Mouse (Mus musculus) liver, embryonic 11.5 days (tissue): ENCODE data around the gene Zfp513. TPM values are rescaled to one million over a fixed set of nuclear protein-coding genes. Genes with fewer than 3 reads are reported as not detected.

Experiments
- ATAC-seq: fragments of 200-750 bp; cut with Nextera tagmentation; replicated peaks from 2 replicates; pipeline ENCODE4 v1.8.0; 2017; ENCODE audit warnings: moderate number of reproducible peaks, mild to moderate bottlenecking, moderate TSS enrichment, moderate library complexity; ENCODE audit not compliant: low FRiP score
- DNase-seq: peaks from one replicate; pipeline ENCODE4 v3.0.0-alpha.2; 2017; ENCODE audit warnings: low spot score
- H3K27ac ChIP-seq: fragments of 300-500 bp; sonication (generic); 2 replicates; pipeline ENCODE4 v1.5.1; 2014; ENCODE audit warnings: mild to moderate bottlenecking, low read depth, low read length, control low read depth
- H3K27me3 ChIP-seq: fragments of 300-500 bp; sonication (generic); replicated peaks from 2 replicates; pipeline ENCODE4 v1.6.1; 2014; ENCODE audit warnings: low read length, mixed read lengths; ENCODE audit not compliant: control insufficient read depth, insufficient read depth
- H3K36me3 ChIP-seq: fragments of 300-500 bp; sonication (generic); 2 replicates; pipeline ENCODE4 v1.6.1; 2014; ENCODE audit warnings: mild to moderate bottlenecking, low read length, moderate library complexity, mixed read lengths; ENCODE audit not compliant: control insufficient read depth, insufficient read depth
- H3K4me1 ChIP-seq: fragments of 300-500 bp; sonication (generic); replicated peaks from 2 replicates; pipeline ENCODE4 v1.6.1; 2014; ENCODE audit warnings: low read length, mixed read lengths; ENCODE audit not compliant: control insufficient read depth, insufficient read depth
- H3K4me2 ChIP-seq: fragments of 300-500 bp; sonication (generic); 2 replicates; pipeline ENCODE4 v1.6.1; 2014; ENCODE audit warnings: mild to moderate bottlenecking, control low read depth, moderate library complexity
- H3K4me3 ChIP-seq: fragments of 300-500 bp; sonication (generic); 2 replicates; pipeline ENCODE4 v1.5.1; 2014; ENCODE audit warnings: low read depth, low read length, control low read depth
- H3K9ac ChIP-seq: fragments of 300-500 bp; sonication (generic); 2 replicates; pipeline ENCODE4 v1.6.1; 2014; ENCODE audit warnings: low read depth, low read length, control low read depth
- H3K9me3 ChIP-seq: fragments of 300-500 bp; sonication (generic); 2 replicates; pipeline ENCODE4 v1.6.1; 2016; ENCODE audit warnings: low read length, inconsistent platforms, mixed read lengths; ENCODE audit not compliant: control insufficient read depth
- WGBS: fragments of 180-500 bp; shearing (Covaris S2); extraction: QIAGEN DNeasy Blood & Tissue Kit; methylation state at CpG from one replicate; pipeline ENCODE4 v1.1.7; 2014; 5-methylcytosine and 5-hydroxymethylcytosine counted together
- polyA plus RNA-seq: library from polyadenylated mRNA; unstranded; fragments of >200 nt; fragmentation: Nextera tagmentation; extraction: Ambion mirVana; gene quantifications from 2 replicates; pipeline ENCODE4 v1.2.1, GENCODE M21; 2014

The Zfp513 gene
- polyA plus RNA-seq, 1 experiment from 2014 or later, result 6.2 TPM

DNA sequence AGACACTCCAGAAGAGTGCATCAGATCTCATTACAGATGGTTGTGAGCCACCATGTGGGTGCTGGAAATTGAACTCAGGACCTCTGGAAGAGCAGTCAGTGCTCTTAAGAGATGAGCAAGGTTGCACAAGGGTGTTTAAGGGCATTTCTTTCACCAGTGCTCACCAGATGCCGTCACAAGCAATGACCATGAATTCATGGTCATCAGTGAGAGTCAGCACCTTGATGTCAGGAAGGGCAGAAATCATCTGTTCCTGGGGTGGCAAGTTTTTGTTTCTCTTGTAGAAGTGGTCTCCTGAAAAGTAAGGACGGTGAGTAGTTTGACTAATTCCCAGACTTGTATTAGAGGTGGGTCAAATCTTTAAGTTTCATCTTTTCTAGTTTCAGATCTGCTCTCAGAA lies 1.8 kb upstream of the Zfp513 start:
- DNase-seq, result no peak
- no peak for ATAC-seq
- 88% methylated on average over 2 of the region's 2 CpGs for WGBS
- peaks cover 20% of the 10 kb centered on the region for H3K4me1 ChIP-seq
- no peak overlapping the region for H3K4me3 ChIP-seq
- no peaks in the 10 kb centered on the region for H3K27me3 ChIP-seq
- H3K9me3 ChIP-seq, result peaks cover 5% of the 10 kb centered on the region
- H3K36me3 ChIP-seq, result peaks cover 51% of the 10 kb centered on the region
- H3K9ac ChIP-seq, result no peak overlapping the region
- H3K4me2 ChIP-seq, result no peak overlapping the region
- no peak overlapping the region for H3K27ac ChIP-seq

DNA sequence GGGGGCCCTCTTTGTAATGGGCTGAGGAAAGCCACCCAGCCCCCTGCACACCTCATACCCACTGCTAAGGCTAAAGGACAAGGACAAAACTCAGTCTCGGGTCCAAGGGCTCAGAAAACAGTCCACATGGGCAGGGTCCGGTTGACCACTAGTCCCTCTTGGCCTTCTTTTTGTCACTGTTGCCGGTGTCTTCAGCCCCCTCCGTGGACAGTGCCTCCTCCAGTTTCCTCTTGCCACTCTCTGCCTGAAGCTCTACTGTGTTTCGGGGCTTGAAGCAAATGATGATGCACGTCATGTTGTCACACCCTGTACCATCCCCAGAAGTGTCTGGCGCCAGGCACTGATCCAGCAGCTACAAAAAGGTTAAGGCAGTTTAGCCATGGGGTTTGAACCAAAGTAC lies 830 bp upstream of the Zfp513 start:
- peaks cover 20% of the 10 kb centered on the region for H3K4me1 ChIP-seq
- H3K4me2 ChIP-seq, result peak overlapping the region; percentile 70
- H3K27me3 ChIP-seq, result no peaks in the 10 kb centered on the region
- H3K9ac ChIP-seq, result peak overlapping the region; percentile 58
- ATAC-seq (no peak), DNase-seq (no peak)
- WGBS, result 84% methylated on average over 7 of the region's 7 CpGs
- H3K4me3 ChIP-seq, result peak overlapping the region; percentile 86
- H3K27ac ChIP-seq, result peak overlapping the region; percentile 67; the same call in 1 of the 2 replicates
- H3K36me3 ChIP-seq, result peaks cover 57% of the 10 kb centered on the region
- peaks cover 5% of the 10 kb centered on the region for H3K9me3 ChIP-seq

DNA sequence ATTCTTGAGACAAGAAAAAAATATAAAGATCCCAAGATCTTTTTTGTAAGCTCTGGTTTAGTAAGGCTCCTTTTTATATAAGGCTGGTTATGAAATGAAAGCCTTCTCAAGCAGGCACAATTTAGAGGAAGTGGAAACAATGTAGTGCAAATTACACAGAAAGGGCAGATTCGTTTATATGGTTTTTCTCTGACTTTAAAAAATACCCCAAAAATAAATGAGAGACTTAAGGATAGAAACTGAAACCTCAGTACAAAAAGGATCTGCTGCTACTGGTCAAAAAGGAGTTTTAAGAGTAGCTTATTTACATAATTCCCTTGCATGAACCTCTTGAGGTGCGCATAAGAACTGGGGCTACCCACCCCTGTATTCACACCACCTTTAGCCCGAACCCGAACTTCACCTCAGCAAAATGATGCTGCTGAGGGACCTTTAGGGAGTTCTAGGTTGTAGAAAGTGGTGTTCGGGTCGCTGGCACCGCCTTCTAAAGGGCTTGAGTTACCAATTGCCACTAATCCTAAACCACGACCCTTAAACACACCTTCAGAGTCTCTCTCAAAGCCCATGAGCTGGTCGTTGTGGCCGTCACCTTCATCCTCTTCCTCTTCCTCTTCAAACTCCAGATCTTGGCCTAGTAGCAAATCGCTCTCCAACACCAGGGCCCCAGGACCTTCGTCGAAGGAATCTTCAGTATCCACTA lies 911 bp downstream of the Zfp513 start:
- peaks cover 20% of the 10 kb centered on the region for H3K4me1 ChIP-seq
- H3K9me3 ChIP-seq, result peaks cover 5% of the 10 kb centered on the region
- no peaks in the 10 kb centered on the region for H3K27me3 ChIP-seq
- H3K9ac ChIP-seq, result peak overlapping the region; percentile 83
- ATAC-seq, result no peak
- WGBS, result 20% methylated on average over 13 of the region's 13 CpGs
- peaks cover 64% of the 10 kb centered on the region for H3K36me3 ChIP-seq
- H3K27ac ChIP-seq, result peak overlapping the region; percentile 80
- peak overlapping the region; percentile 93 for H3K4me2 ChIP-seq
- DNase-seq, result peak; percentile 54
- peak overlapping the region; percentile 86 for H3K4me3 ChIP-seq

DNA sequence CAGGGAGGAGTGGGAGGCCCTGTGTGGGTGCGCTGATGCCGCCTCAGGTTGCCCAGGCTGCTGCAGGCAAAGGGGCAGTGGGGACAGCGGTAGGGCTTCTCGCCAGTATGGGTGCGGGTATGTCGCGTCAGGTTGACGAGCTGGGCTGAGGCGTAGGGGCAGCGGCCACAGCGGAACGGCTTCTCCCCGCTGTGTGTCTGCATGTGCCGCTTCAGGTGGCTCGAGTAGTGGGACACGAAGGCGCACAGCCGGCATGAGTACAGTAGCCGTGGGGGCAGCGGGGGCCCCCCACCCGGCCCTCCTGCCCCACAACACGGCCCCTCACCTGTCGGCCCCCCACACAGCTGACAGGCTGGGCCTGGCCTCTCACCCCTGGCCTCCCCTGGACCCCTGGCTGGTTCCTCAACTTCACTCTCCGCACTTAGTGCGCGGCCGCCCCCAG lies 1.8 kb downstream of the Zfp513 start:
- DNase-seq, result no peak
- ATAC-seq, result no peak
- Histone ChIP-seq H3K4me2 (peak overlapping the region; percentile 93), H3K27ac (0 out of 2 replicates have a peak overlapping the region, but pooled peaks have one; percentile 56), H3K4me3 (peak overlapping the region; percentile 86; the same call in 1 of the 2 replicates), H3K9me3 (peaks cover 5% of the 10 kb centered on the region), H3K36me3 (peaks cover 66% of the 10 kb centered on the region), H3K27me3 (no peaks in the 10 kb centered on the region), H3K9ac (0 out of 2 replicates have a peak overlapping the region, but pooled peaks have one; percentile 8), H3K4me1 (peaks cover 20% of the 10 kb centered on the region)
- 89% methylated on average over 27 of the region's 27 CpGs for WGBS

GRCm38 (mm10) chr5:31199893-31200292 lies 2.2 kb downstream of the Zfp513 start:
- Histone ChIP-seq H3K9ac (no peak overlapping the region), H3K4me3 (0 out of 2 replicates have a peak overlapping the region, but pooled peaks have one; percentile 86), H3K27ac (no peak overlapping the region; the same call in 1 of the 2 replicates), H3K9me3 (peaks cover 5% of the 10 kb centered on the region), H3K27me3 (no peaks in the 10 kb centered on the region), H3K36me3 (peaks cover 68% of the 10 kb centered on the region), H3K4me2 (0 out of 2 replicates have a peak overlapping the region, but pooled peaks have one; percentile 6), H3K4me1 (peaks cover 20% of the 10 kb centered on the region)
- 87% methylated on average over 9 of the region's 9 CpGs for WGBS
- DNase-seq (no peak), ATAC-seq (no peak)

GRCm38 (mm10) chr5:31199321-31199892 lies 2.7 kb downstream of the Zfp513 start:
- H3K4me2 ChIP-seq, result no peak overlapping the region
- H3K9me3 ChIP-seq, result peaks cover 5% of the 10 kb centered on the region
- H3K27ac ChIP-seq, result no peak overlapping the region; the same call in 1 of the 2 replicates
- peaks cover 25% of the 10 kb centered on the region for H3K4me1 ChIP-seq
- no peak overlapping the region; the same call in 1 of the 2 replicates for H3K9ac ChIP-seq
- DNase-seq (no peak), ATAC-seq (no peak)
- 92% methylated on average over 19 of the region's 19 CpGs for WGBS
- H3K4me3 ChIP-seq, result no peak overlapping the region
- no peaks in the 10 kb centered on the region for H3K27me3 ChIP-seq
- H3K36me3 ChIP-seq, result peaks cover 68% of the 10 kb centered on the region

GRCm38 (mm10) chr5:31198616-31199320 lies 3.3 kb downstream of the Zfp513 start:
- no peak overlapping the region; the same call in 1 of the 2 replicates for H3K9ac ChIP-seq
- peaks cover 29% of the 10 kb centered on the region for H3K4me1 ChIP-seq
- peaks cover 63% of the 10 kb centered on the region for H3K36me3 ChIP-seq
- H3K27me3 ChIP-seq, result no peaks in the 10 kb centered on the region
- no peak overlapping the region for H3K4me3 ChIP-seq
- H3K4me2 ChIP-seq, result no peak overlapping the region
- WGBS, result 84% methylated on average over 5 of the region's 5 CpGs
- DNase-seq, result no peak
- H3K27ac ChIP-seq, result no peak overlapping the region
- no peak for ATAC-seq
- H3K9me3 ChIP-seq, result peaks cover 5% of the 10 kb centered on the region

- no peak overlapping the region for H3K27ac ChIP-seq
- DNase-seq, result no peak
- 82% methylated on average over 9 of the region's 9 CpGs for WGBS
- H3K36me3 ChIP-seq, result peaks cover 58% of the 10 kb centered on the region
- no peak overlapping the region for H3K4me3 ChIP-seq
- no peak for ATAC-seq
- H3K4me1 ChIP-seq, result peaks cover 28% of the 10 kb centered on the region
- H3K4me2 ChIP-seq, result no peak overlapping the region
- H3K9me3 ChIP-seq, result peaks cover 5% of the 10 kb centered on the region
- H3K9ac ChIP-seq, result no peak overlapping the region
- no peaks in the 10 kb centered on the region for H3K27me3 ChIP-seq
These were observed 3.9 kb downstream of the Zfp513 start for GRCm38 (mm10) chr5:31198170-31198569.
